Mouse (Mus musculus) small intestine, adult 10 weeks (tissue): Measurements from ENCODE around the gene Terb2. TPM values are rescaled to one million over a fixed set of nuclear protein-coding genes. Genes with fewer than 3 reads are reported as not detected.

Experiments used
- polyA plus RNA-seq: library from polyadenylated mRNA; stranded (reverse); fragments of 350-450 nt; fragmentation: Illumina TruSeq; extraction: RNeasy Lipid Tissue Mini Kit (QIAGEN cat#74804); gene quantifications from one replicate; pipeline ENCODE4 v1.2.3, GENCODE M21; 2014; ENCODE audit warnings: low replicate concordance

Gene Terb2
- not detected for polyA plus RNA-seq

DNA sequence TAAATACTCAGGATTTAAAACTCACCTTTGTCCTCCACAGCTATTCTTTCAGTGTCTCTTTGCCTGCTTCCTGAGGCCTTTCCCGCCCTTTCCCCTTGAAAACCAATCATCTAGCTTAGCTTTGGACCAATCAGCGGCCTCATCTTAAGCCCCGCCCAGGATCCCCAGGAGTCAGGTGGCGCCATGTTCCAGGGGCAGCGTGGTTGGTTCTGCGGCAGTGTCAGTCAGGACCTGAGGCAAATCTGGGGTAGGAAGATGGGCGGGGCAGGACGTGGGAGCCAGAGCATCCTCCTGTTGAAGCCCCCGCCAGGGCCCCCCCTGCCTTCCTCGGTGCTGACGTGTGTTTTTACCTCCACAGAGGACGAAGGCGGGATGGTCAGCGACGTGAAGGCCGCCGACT is at the start of gene Terb2, which contains the start of gene Patl2:
TSS of gene Terb2 (plus strand) at position 167 of the 400 bp plus-strand sequence.
TSS of gene Patl2 (minus strand) at position 84 of the 400 bp plus-strand sequence.

GRCm38 (mm10) chr2:122147508-122148241 is 38.4 kb upstream of the Terb2 start, which contains the start of gene B2m:
B2m (plus strand) TSS chr2:122147686.

DNA sequence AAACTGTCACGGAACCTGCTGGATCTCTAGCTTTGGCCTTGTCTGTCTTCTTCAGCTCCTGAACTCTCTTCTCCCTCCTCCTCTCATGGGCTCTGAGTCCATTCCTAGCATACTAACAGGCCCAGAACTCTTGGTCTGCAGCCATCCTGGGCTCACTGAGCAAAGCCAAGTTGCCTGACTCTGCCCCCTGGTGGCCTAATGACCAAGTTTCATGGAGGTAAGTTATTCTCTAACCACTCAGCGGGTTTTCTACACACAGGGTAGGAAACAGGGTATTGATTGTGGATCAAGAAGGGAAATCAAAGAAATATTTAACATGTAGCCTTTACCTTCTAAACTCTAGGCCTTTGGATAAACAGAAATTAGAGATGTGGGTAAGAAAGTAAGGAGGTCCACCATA is 25.4 kb upstream of the Terb2 start, which contains the start of gene Trim69:
TSS of gene Trim69 (plus strand) at position 21 of the 400 bp plus-strand sequence.

DNA sequence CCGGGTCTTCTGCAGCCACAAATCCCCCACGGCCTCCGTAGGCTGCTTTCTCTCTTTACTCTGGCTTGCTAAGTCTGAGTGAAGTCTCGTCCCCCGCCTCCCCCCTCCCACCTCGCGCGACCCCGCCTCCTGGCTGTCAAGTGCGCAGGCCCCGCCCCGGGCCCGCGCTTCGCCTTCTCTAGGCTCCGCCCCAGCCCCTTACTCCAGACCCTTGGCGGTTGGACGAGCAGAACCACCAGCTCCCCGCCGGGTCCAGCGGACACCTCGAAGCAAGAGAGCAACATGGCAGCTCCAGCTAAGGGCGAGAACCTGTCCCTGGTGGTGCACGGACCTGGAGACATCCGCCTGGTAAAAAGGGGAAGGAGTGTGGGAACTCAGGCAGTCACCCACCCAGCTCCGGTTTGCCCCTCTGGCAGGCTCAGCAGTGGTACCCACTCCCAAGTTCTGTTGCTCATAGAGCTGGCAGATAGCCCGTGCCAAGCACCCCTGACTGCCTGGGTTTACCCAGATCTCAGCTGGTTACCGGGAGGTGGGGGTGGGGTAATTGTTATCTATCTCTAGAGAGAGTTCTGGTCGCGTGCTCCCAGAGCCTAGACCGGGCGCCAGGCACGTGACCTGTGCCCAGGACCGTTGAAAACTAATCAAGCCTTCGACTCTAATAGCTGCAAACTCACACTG is 48.7 kb downstream of the Terb2 start, which contains the start of gene Sord:
TSS of gene Sord (plus strand) at position 139 of the 678 bp plus-strand sequence.

Other genes starting within 250 kb of the Terb2 start
- 37.2 TPM for gene Ctdspl2, start 230.3 kb upstream of the Terb2 start, polyA plus RNA-seq
- gene Mageb3, start 230.2 kb upstream of the Terb2 start, polyA plus RNA-seq, result not detected
- gene Eif3j1, start 157.7 kb upstream of the Terb2 start, polyA plus RNA-seq, result 62.7 TPM
- 5.3 TPM for gene Spg11, start 67.9 kb upstream of the Terb2 start, polyA plus RNA-seq
- 14,089 TPM for gene B2m, start 38.6 kb upstream of the Terb2 start, polyA plus RNA-seq
- 0.22 TPM for gene Trim69, start 25.6 kb upstream of the Terb2 start, polyA plus RNA-seq
- not detected for gene Patl2, start 83 bp upstream of the Terb2 start, polyA plus RNA-seq
- 211 TPM for gene Sord, start 48.5 kb downstream of the Terb2 start, polyA plus RNA-seq
- 0.26 TPM for gene Duox2, start 112.2 kb downstream of the Terb2 start, polyA plus RNA-seq
- gene Duoxa2, start 112.6 kb downstream of the Terb2 start, polyA plus RNA-seq, result not detected
- gene Duoxa1, start 127.5 kb downstream of the Terb2 start, polyA plus RNA-seq, result not detected
- gene Duox1, start 129.4 kb downstream of the Terb2 start, polyA plus RNA-seq, result not detected
- not detected for gene Shf, start 182.9 kb downstream of the Terb2 start, polyA plus RNA-seq
- gene Slc28a2, start 240.2 kb downstream of the Terb2 start, polyA plus RNA-seq, result 154 TPM